Mouse (Mus musculus): ENCODE data around the gene Slc46a3. TPM values are rescaled to one million over a fixed set of nuclear protein-coding genes. Genes with fewer than 3 reads are reported as not detected.
A peak's percentile ranks its signal among the peaks of the same experiment; 100 is the strongest.

The Slc46a3 gene
- total RNA-seq, 2 experiments from 2014 or later: 16.7 to 23.9 TPM

- ATAC-seq (replicated peaks; ENCODE audit: low FRiP score, low TSS enrichment, poor library complexity, severe bottlenecking): peak; percentile 24
Observed at GRCm38 (mm10) chr5:147860076-147860448, 34.6 kb downstream of the Slc46a3 start.

GRCm38 (mm10) chr5:147850194-147850593, 44.4 kb downstream of the Slc46a3 start:
- ATAC-seq (replicated peaks; ENCODE audit: low FRiP score, low TSS enrichment, poor library complexity, severe bottlenecking): no peak

GRCm38 (mm10) chr5:147848164-147848863, 46.3 kb downstream of the Slc46a3 start:
- peak; percentile 66 for ATAC-seq (replicated peaks; ENCODE audit: low FRiP score, low TSS enrichment, poor library complexity, severe bottlenecking)

- no peak for ATAC-seq (replicated peaks; ENCODE audit: low FRiP score, low TSS enrichment, poor library complexity, severe bottlenecking)
Observed at GRCm38 (mm10) chr5:147847361-147847760, 47.3 kb downstream of the Slc46a3 start.

- ATAC-seq (replicated peaks; ENCODE audit: low FRiP score, low TSS enrichment, poor library complexity, severe bottlenecking): no peak
Observed at GRCm38 (mm10) chr5:147845319-147845718, 49.3 kb downstream of the Slc46a3 start.

GRCm38 (mm10) chr5:147843340-147843739, 51.3 kb downstream of the Slc46a3 start:
- ATAC-seq (replicated peaks; ENCODE audit: low FRiP score, low TSS enrichment, poor library complexity, severe bottlenecking): no peak

- ATAC-seq (replicated peaks; ENCODE audit: low FRiP score, low TSS enrichment, poor library complexity, severe bottlenecking): no peak
Observed at GRCm38 (mm10) chr5:147839418-147839817, 55.2 kb downstream of the Slc46a3 start.

- ATAC-seq (replicated peaks; ENCODE audit: low FRiP score, low TSS enrichment, poor library complexity, severe bottlenecking): no peak
Observed at GRCm38 (mm10) chr5:147834841-147835500, 59.6 kb downstream of the Slc46a3 start.

- ATAC-seq (replicated peaks; ENCODE audit: low FRiP score, low TSS enrichment, poor library complexity, severe bottlenecking): no peak
Observed at GRCm38 (mm10) chr5:147832842-147833241, 61.8 kb downstream of the Slc46a3 start.

- no peak for ATAC-seq (replicated peaks; ENCODE audit: low FRiP score, low TSS enrichment, poor library complexity, severe bottlenecking)
Observed at GRCm38 (mm10) chr5:147828846-147829245, 65.8 kb downstream of the Slc46a3 start.

Other genes with a start within 250 kb of the Slc46a3 start
- not detected in 2 replicates for gene Flt1, start 168.8 kb downstream of the Slc46a3 start, total RNA-seq (2014; fragmentation: Nextera tagmentation)
- not detected in 2 replicates for gene Flt1, start 168.8 kb downstream of the Slc46a3 start, total RNA-seq (2017)
- gene Pomp, start 34.4 kb downstream of the Slc46a3 start, total RNA-seq (2014; fragmentation: Nextera tagmentation): 142 and 148 TPM in 2 replicates
- gene Pomp, start 34.4 kb downstream of the Slc46a3 start, total RNA-seq (2017): 204 and 300 TPM in 2 replicates
- 0.27 and 1.5 TPM in 2 replicates for gene Mtus2, start 62.5 kb upstream of the Slc46a3 start, total RNA-seq (2014; fragmentation: Nextera tagmentation)
- gene Mtus2, start 62.5 kb upstream of the Slc46a3 start, total RNA-seq (2017): 0.65 and 1.8 TPM in 2 replicates